Mouse (Mus musculus) thymus, adult 2 months (tissue): ENCODE measurements around the gene Lamtor2.

Source experiments
- CTCF ChIP-seq: fragments of 200-500 bp; IDR thresholded peaks from 2 replicates; pipeline ENCODE4 v1.5.1; 2012; ENCODE audit warnings: mild to moderate bottlenecking, control low read depth, low read length, moderate library complexity, borderline replicate concordance; ENCODE audit not compliant: control insufficient read depth, poor library complexity, insufficient read depth; ENCODE audit errors: extremely low read depth
- POLR2A ChIP-seq: fragments of 200-500 bp; IDR thresholded peaks from 2 replicates; pipeline ENCODE4 v1.6.1; 2012; ENCODE audit warnings: mild to moderate bottlenecking, low read length, control low read depth, moderate library complexity; ENCODE audit not compliant: control insufficient read depth, poor library complexity, insufficient read depth; ENCODE audit errors: extremely low read depth

GRCm38 (mm10) chr3:88535005-88535404 lies 17.9 kb downstream of the Lamtor2 start:
- no peak for TF ChIP-seq POLR2A
- TF ChIP-seq CTCF: no peak
